ENCODE assay signal across 18 mouse cellular contexts in genomic region chr2:180469768-180470167, GRCm38 (mm10). TPM values are rescaled to one million over a fixed set of nuclear protein-coding genes. Genes with fewer than 3 reads are reported as not detected.
A peak's percentile ranks its signal among the peaks of the same experiment; 100 is the strongest.
DNase-seq lines count a peak whose midpoint lies in the region; ATAC-seq and TF ChIP-seq lines count a peak whose summit lies in the region.
"Had no signal": no experiment of that assay in that cellular context is flagged by ENCODE, and none has a peak within 500 bp of the region (broad histone marks: within the 10 kb centered on the region; RNA-seq: fewer than 3 reads in every experiment).

No protein-coding gene starts in this region.

- no peaks in the 10 kb centered on the region for H3K79me2 ChIP-seq in CH12.LX (replicated peaks; ENCODE audit: control insufficient read depth, extremely low read depth, insufficient read depth, poor library complexity, severe bottlenecking)

- no peaks in the 10 kb centered on the region for H3K36me3 ChIP-seq in kidney, embryonic 14.5 days (ENCODE audit: control insufficient read depth, insufficient read depth, low read length)
- peaks cover 10 to 74% of the 10 kb centered on the region in 2 experiments for H3K36me3 ChIP-seq in CH12.LX (replicated peaks in 1 of 2; ENCODE audit: control insufficient read depth in 1 of 2, insufficient read depth in 1 of 2, low read length in 1 of 2)
- H3K36me3 ChIP-seq: hindbrain, embryonic 15.5 days; midbrain, embryonic 15.5 days; neural tube, embryonic 12.5 days had no signal

- H3K4me3 ChIP-seq in kidney, embryonic 14.5 days (ENCODE audit: low read length): no peak overlapping the region
- no peak overlapping the region for H3K4me3 ChIP-seq in CH12.LX (replicated peaks in 1 of 3; ENCODE audit: low read depth in 2 of 3, low read length in 2 of 3, poor library complexity in 1 of 3)
- no peak overlapping the region for H3K4me3 ChIP-seq in brown adipose tissue, adult 24 weeks (ENCODE audit: insufficient read depth, low read depth, low read length)
- H3K4me3 ChIP-seq: forebrain, embryonic 13.5 days; hindbrain, embryonic 15.5 days; midbrain, embryonic 15.5 days; neural tube, embryonic 12.5 days had no signal

- 57% methylated on average over 9 of the region's 9 CpGs for WGBS in kidney, embryonic 14.5 days

- intact Hi-C loops in gastrocnemius, postnatal 14 days (cut with DNase I; ENCODE audit: low total_unique reads): loop anchor here (10.0 kb wide), 1 partner anchor 275 kb away; no protein-coding TSS in a partner anchor
- intact Hi-C loops in gastrocnemius, postnatal 36 days (cut with DNase I): loop anchor here (5.0 kb wide), 1 partner anchor 88 kb away; no protein-coding TSS in a partner anchor

- in situ Hi-C loops in CH12.LX (cut with MboI; ENCODE audit: low pct_ligation_motif_present, low pct_unique_long_range_greater_than_20kb, low sequenced_read_pairs): loop anchor here (5.0 to 25.0 kb wide), 2 partner anchors 108 to 293 kb away; no protein-coding TSS in a partner anchor

- no peak overlapping the region for H3K27ac ChIP-seq in kidney, embryonic 14.5 days (ENCODE audit: low read depth, low read length)
- H3K27ac ChIP-seq in CH12.LX (ENCODE audit: insufficient read depth, low read depth): no peak overlapping the region
- H3K27ac ChIP-seq in brown adipose tissue, adult 24 weeks (replicated peaks; ENCODE audit: low read depth, low read length): peak overlapping the region; percentile 51; the same call in 1 of the 2 replicates
- H3K27ac ChIP-seq: forebrain, embryonic 13.5 days; hindbrain, embryonic 15.5 days; midbrain, embryonic 15.5 days; neural tube, embryonic 12.5 days had no signal

- peak; percentile 15 for DNase-seq in gastrocnemius, postnatal 14 days
- DNase-seq in gastrocnemius, postnatal 36 days: no peak
- DNase-seq in kidney, adult 9 months: peak; percentile 63
- DNase-seq in CH12.LX (ENCODE audit: extremely low read depth): no peak
- DNase-seq in c-Kit-positive CD71-positive TER-119-positive erythroid progenitor cells, embryonic 14.5 days (ENCODE audit: low spot score): no peak
- DNase-seq in frontal cortex, postnatal 10 days (ENCODE audit: low spot score in 2 of 2): no peak
- DNase-seq: cerebellum, adult 9-11 months; left cerebral cortex, postnatal 4 days; lung, postnatal 4 days; right cerebral cortex, adult 18-20 months; thymus, postnatal 36 days had no signal

- peak in 1 of 2 experiments; percentile 10; a peak in 1 of 4 replicates for TF ChIP-seq CTCF in CH12.LX (conservative IDR thresholded peaks at IDR 0.05 in 1 of 2, IDR thresholded peaks at IDR 0.05 in 1 of 2; ENCODE audit: low read depth in 2 of 2, low read length in 2 of 2)

- no peak for TF ChIP-seq EP300 in CH12.LX (IDR thresholded peaks at IDR 0.05; ENCODE audit: low read length)

- H3K4me2 ChIP-seq in kidney, embryonic 14.5 days (replicated peaks; ENCODE audit: low read depth, low read length): no peak overlapping the region
- no peak overlapping the region for H3K4me2 ChIP-seq in CH12.LX (ENCODE audit: insufficient read depth, low read depth, poor library complexity, severe bottlenecking)
- H3K4me2 ChIP-seq: forebrain, embryonic 13.5 days; hindbrain, embryonic 15.5 days; midbrain, embryonic 15.5 days; neural tube, embryonic 12.5 days had no signal

- no peaks in the 10 kb centered on the region for H3K27me3 ChIP-seq in kidney, embryonic 14.5 days (ENCODE audit: control insufficient read depth, insufficient read depth, low read length)
- no peaks in the 10 kb centered on the region for H3K27me3 ChIP-seq in CH12.LX (replicated peaks)
- H3K27me3 ChIP-seq: forebrain, embryonic 13.5 days; hindbrain, embryonic 15.5 days; neural tube, embryonic 12.5 days had no signal

- dilution Hi-C loops in CH12.LX (cut with MboI; ENCODE audit: extremely low pct_ligation_motif_present, extremely low pct_unique_long_range_greater_than_20kb, low sequenced_read_pairs): no loop called here

- no peak; the same call in 1 of the 2 replicates for TF ChIP-seq RAD21 in CH12.LX (IDR thresholded peaks at IDR 0.05; ENCODE audit: low read depth, low read length)

- 0 out of 2 replicates have a peak, but pooled peaks cover 3% of the 10 kb centered on the region for H3K4me1 ChIP-seq in kidney, embryonic 14.5 days (ENCODE audit: control insufficient read depth, insufficient read depth, low read length)
- peaks cover 13 to 26% of the 10 kb centered on the region in 2 experiments for H3K4me1 ChIP-seq in CH12.LX (ENCODE audit: control insufficient read depth in 1 of 2, insufficient read depth in 2 of 2)
- peaks cover 8% of the 10 kb centered on the region; the same call in 1 of the 2 replicates for H3K4me1 ChIP-seq in brown adipose tissue, adult 24 weeks (ENCODE audit: control insufficient read depth, insufficient read depth, insufficient read length, low read length)

- TF ChIP-seq POLR2A in CH12.LX (IDR thresholded peaks at IDR 0.05; ENCODE audit: low read depth, low read length): no peak

- no peaks in the 10 kb centered on the region for H3K9me3 ChIP-seq in kidney, embryonic 14.5 days (ENCODE audit: control insufficient read depth, low read length)
- H3K9me3 ChIP-seq in CH12.LX (replicated peaks; ENCODE audit: low read length): no peaks in the 10 kb centered on the region
- H3K9me3 ChIP-seq: forebrain, embryonic 13.5 days; hindbrain, embryonic 15.5 days; midbrain, embryonic 15.5 days; neural tube, embryonic 12.5 days had no signal

- H3K9ac ChIP-seq in kidney, embryonic 14.5 days (ENCODE audit: low read depth, low read length): no peak overlapping the region
- H3K9ac ChIP-seq in CH12.LX (ENCODE audit: insufficient read depth, low read depth): no peak overlapping the region
- H3K9ac ChIP-seq: forebrain, embryonic 13.5 days; hindbrain, embryonic 15.5 days; midbrain, embryonic 15.5 days; neural tube, embryonic 12.5 days had no signal

- ATAC-seq in kidney, embryonic 14.5 days (ENCODE audit: low FRiP score, low TSS enrichment): no peak
- ATAC-seq: forebrain, embryonic 13.5 days; midbrain, embryonic 15.5 days had no signal

TF ChIP-seq in CH12.LX, 34 proteins besides CTCF, POLR2A, EP300 and RAD21:
- TF ChIP-seq SMC3 (IDR thresholded peaks at IDR 0.05; ENCODE audit: low read depth, low read length) (peak; percentile 4; the same call in 1 of the 2 replicates), TBP (conservative IDR thresholded peaks at IDR 0.05; ENCODE audit: low read depth, low read length) (no peak)

RNA-seq across cellular contexts. Expression of gene Slco4a1, which starts 13.7 kb away (rescaled TPM):
- under 1 TPM; 0.23 to 0.24 TPM for total RNA-seq in gastrocnemius, postnatal 14 days (2021)
- under 1 TPM in 1 of 2 experiments, not detected in 1; 0.08 TPM for total RNA-seq in gastrocnemius, postnatal 36 days (2021)
- 1.1 and 1.9 TPM in 2 replicates for polyA plus RNA-seq in kidney, embryonic 14.5 days (2014; fragmentation: Nextera tagmentation; extraction: Ambion mirVana)
- 3.9 and 4.8 TPM in 2 replicates for total RNA-seq in CH12.LX (2012; rRNA removed)
- 1.4 and 1.9 TPM in 2 replicates for total RNA-seq in CH12.LX (2014; rRNA removed)
- polyA plus RNA-seq in CH12.LX (2012; ENCODE audit: insufficient read length, low read depth): 4.3 and 5.4 TPM in 2 replicates
- 0.46 and 1.8 TPM in 2 replicates for polyA plus RNA-seq in brown adipose tissue, adult 24 weeks (2012; ENCODE audit: insufficient read depth, insufficient read length, missing spikeins)

RNA-seq across cellular contexts. Expression of gene Ntsr1, which starts 30.0 kb away (rescaled TPM):
- not detected for total RNA-seq in gastrocnemius, postnatal 14 days (2021)
- not detected for total RNA-seq in gastrocnemius, postnatal 36 days (2021)
- 6.3 and 12.4 TPM in 2 replicates for polyA plus RNA-seq in kidney, embryonic 14.5 days (2014; fragmentation: Nextera tagmentation; extraction: Ambion mirVana)
- total RNA-seq in CH12.LX (2012; rRNA removed) (not detected in 2 replicates), CH12.LX (2014; rRNA removed) (not detected in 2 replicates)
- not detected in 2 replicates for polyA plus RNA-seq in CH12.LX (2012; ENCODE audit: insufficient read length, low read depth)
- polyA plus RNA-seq in brown adipose tissue, adult 24 weeks (2012; ENCODE audit: insufficient read depth, insufficient read length, missing spikeins): not detected in 2 replicates
- polyA plus RNA-seq: C2C12 had no signal

Comparison
In these comparisons a context has a peak if more than half of its experiments do, and no peak if none do; other contexts are left out.
1. DNase-seq: peak in gastrocnemius, postnatal 14 days (single experiment) and kidney, adult 9 months (single experiment); none in gastrocnemius, postnatal 36 days (0 of 2), CH12.LX (single experiment), c-Kit-positive CD71-positive TER-119-positive erythroid progenitor cells, embryonic 14.5 days (single experiment) and frontal cortex, postnatal 10 days (0 of 2).